Mouse (Mus musculus) heart, postnatal 4 days (tissue): ENCODE measurements at regions not wholly inside any gene's neighbourhood (a gene's known extent, or its start where the extent isn't known, plus 50 kb on each side); places are given as distances from the start of the nearest gene placed in this dataset.

ENCODE experiments used
- DNase-seq: peaks from one replicate; pipeline ENCODE4 v3.0.0; 2021

DNA sequence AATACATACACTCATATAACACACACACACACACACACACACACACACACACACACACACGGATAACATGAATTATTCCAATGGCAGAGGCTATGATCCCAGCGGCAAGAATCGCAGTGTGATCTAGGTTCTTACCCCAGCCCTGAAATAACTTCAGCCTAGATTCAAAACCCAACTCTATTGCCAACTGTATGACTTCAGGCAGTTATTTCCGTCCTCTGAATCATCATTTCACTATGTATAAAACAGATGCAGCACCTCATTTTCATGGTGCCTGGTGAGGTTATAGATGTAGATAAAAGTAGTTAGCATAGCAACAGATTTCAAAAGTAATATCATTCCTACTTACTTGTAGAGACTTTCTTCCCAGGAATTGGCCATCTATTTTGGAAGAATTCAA is 61.0 kb upstream of the Tnfsf11 start:
- no peak for DNase-seq

DNA sequence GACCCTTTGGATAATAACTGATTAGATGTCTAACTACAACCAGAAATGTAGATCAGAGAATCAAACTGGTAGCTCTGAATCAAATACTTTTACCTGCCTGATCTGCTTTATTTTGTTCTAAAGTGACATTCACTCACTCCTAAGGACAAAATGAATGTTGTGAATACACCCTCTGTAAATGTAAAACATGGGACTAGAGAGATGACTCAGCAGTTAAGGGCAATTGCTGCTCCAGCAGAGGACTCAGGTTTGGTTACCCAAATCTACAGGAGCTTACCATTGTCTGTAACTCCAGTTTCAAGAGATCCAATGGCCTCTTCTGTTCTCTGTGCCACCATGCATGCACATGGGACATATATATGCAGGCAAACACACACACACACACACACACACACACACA is 57.0 kb upstream of the Tnfsf11 start:
- no peak for DNase-seq

DNA sequence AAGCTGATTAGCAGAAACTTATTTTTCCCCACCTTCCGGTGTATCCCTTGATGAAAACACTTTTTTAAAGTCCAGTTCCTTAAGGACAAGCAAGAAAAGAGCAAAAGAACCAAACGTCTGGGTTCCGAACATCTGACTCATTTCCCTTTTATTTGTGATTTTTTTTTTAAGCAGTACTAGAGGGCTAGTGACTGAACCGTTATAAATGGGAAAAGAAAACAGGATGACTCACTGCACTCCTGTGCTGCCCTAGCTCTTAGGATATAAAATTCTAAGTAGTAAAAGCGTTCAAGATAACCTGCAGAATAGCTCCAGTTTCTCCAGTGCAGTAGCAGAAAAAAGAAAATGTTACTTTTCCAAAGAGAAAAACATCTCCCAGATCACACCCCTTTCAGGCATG is 55.3 kb upstream of the Tnfsf11 start:
- no peak for DNase-seq
